Mouse (Mus musculus) midbrain, postnatal 0 days (tissue): ENCODE measurements around the gene Cacna2d4. TPM values are rescaled to one million over a fixed set of nuclear protein-coding genes. Genes with fewer than 3 reads are reported as not detected.
"Not testable (repeated sequence)": the region's sequence is repeated elsewhere in the genome, so short reads cannot be mapped to it uniquely, and the experiment has no call there.

Source experiments
- ATAC-seq: fragments of 200-750 bp; cut with Nextera tagmentation; 2 replicates; pipeline ENCODE4 v1.8.0; 2017; ENCODE audit warnings: moderate number of reproducible peaks, mild to moderate bottlenecking, moderate TSS enrichment, moderate library complexity; ENCODE audit not compliant: low FRiP score
- DNase-seq: peaks from one replicate; pipeline ENCODE4 v3.0.0-alpha.2; 2015; ENCODE audit warnings: low spot score
- H3K27ac ChIP-seq: fragments of 300-500 bp; sonication (generic); 2 replicates; pipeline ENCODE4 v1.5.1; 2014; ENCODE audit warnings: low read depth, mild to moderate bottlenecking, low read length, mixed read lengths
- H3K27me3 ChIP-seq: fragments of 300-500 bp; sonication (generic); 2 replicates; pipeline ENCODE4 v1.6.1; 2014; ENCODE audit warnings: low read length, control low read depth, mixed read lengths; ENCODE audit not compliant: insufficient read depth
- H3K36me3 ChIP-seq: fragments of 300-500 bp; sonication (generic); 2 replicates; pipeline ENCODE4 v1.6.1; 2014; ENCODE audit warnings: low read length, control low read depth, mixed read lengths; ENCODE audit not compliant: insufficient read depth
- H3K4me1 ChIP-seq: fragments of 300-500 bp; sonication (generic); 2 replicates; pipeline ENCODE4 v1.6.1; 2014; ENCODE audit warnings: mild to moderate bottlenecking, control low read depth, antibody characterized with exemption, low read length, mixed read lengths; ENCODE audit not compliant: insufficient read depth
- H3K4me2 ChIP-seq: fragments of 300-500 bp; sonication (generic); 2 replicates; pipeline ENCODE4 v1.6.1; 2014; ENCODE audit warnings: low read depth, mild to moderate bottlenecking, low read length, mixed read lengths; ENCODE audit not compliant: poor library complexity, severe bottlenecking
- H3K4me3 ChIP-seq: fragments of 300-500 bp; sonication (generic); 2 replicates; pipeline ENCODE4 v1.5.1; 2014; ENCODE audit warnings: low read depth, mild to moderate bottlenecking, low read length, moderate library complexity
- H3K9ac ChIP-seq: fragments of 300-500 bp; sonication (generic); replicated peaks from 2 replicates; pipeline ENCODE4 v1.6.1; 2014; ENCODE audit warnings: mild to moderate bottlenecking, low read length, moderate library complexity, mixed read lengths; ENCODE audit not compliant: poor library complexity, severe bottlenecking
- H3K9me3 ChIP-seq: fragments of 300-500 bp; sonication (generic); 2 replicates; pipeline ENCODE4 v1.6.1; 2016; ENCODE audit warnings: low read length, control low read depth
- CTCF ChIP-seq: IDR thresholded peaks from 2 replicates; pipeline ENCODE4 v1.5.1; 2016; ENCODE audit warnings: antibody characterized with exemption, mild to moderate bottlenecking
- WGBS: fragments of 180-500 bp; shearing (Covaris S2); extraction: QIAGEN DNeasy Blood & Tissue Kit; methylation state at CpG from one replicate; pipeline ENCODE4 v1.1.7; 2014; 5-methylcytosine and 5-hydroxymethylcytosine counted together
- polyA plus RNA-seq: library from polyadenylated mRNA; unstranded; fragments of >200 nt; fragmentation: Nextera tagmentation; extraction: Ambion mirVana; gene quantifications from 2 replicates; pipeline ENCODE4 v1.2.1, GENCODE M21; 2015
- total RNA-seq: library from RNA; depleted of rRNA; stranded (reverse); fragments of >200 nt; gene quantifications from 2 replicates; pipeline ENCODE4 v1.2.3, GENCODE M21; 2014

The Cacna2d4 gene
- total and polyA plus RNA-seq, 2 experiments from 2014 or later: 0.74 to 0.77 TPM

DNA sequence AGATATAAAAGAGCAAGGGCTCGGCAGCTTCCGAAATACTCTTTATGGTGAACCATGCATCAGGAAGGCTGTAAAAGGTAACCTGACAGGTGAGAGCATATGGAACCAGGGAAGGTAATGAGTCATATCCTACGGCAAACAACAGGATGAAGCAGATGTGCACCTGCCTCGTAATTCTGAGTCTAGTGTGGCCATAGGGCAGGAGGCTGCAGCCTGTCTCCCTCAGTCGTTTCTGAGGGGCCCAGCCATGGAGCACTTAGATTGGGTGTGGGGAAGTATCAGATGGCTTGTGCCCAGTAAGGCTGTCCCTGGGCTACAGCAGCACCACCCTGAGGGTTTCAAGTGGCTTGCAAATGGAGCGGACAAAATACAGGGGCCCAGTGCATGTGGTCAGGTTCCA is 116.2 kb downstream of the Cacna2d4 start:
- H3K4me1 ChIP-seq: no peaks in the 10 kb centered on the region
- no peak for ATAC-seq
- H3K36me3 ChIP-seq: peaks cover 35% of the 10 kb centered on the region
- no peak for TF ChIP-seq CTCF
- 90% methylated on average over 6 of the region's 6 CpGs for WGBS
- no peak for DNase-seq
- H3K27ac ChIP-seq: no peak overlapping the region
- no peak overlapping the region for H3K4me3 ChIP-seq
- no peak overlapping the region for H3K4me2 ChIP-seq
- no peak overlapping the region for H3K9ac ChIP-seq
- no peaks in the 10 kb centered on the region for H3K27me3 ChIP-seq
- H3K9me3 ChIP-seq: no peaks in the 10 kb centered on the region

DNA sequence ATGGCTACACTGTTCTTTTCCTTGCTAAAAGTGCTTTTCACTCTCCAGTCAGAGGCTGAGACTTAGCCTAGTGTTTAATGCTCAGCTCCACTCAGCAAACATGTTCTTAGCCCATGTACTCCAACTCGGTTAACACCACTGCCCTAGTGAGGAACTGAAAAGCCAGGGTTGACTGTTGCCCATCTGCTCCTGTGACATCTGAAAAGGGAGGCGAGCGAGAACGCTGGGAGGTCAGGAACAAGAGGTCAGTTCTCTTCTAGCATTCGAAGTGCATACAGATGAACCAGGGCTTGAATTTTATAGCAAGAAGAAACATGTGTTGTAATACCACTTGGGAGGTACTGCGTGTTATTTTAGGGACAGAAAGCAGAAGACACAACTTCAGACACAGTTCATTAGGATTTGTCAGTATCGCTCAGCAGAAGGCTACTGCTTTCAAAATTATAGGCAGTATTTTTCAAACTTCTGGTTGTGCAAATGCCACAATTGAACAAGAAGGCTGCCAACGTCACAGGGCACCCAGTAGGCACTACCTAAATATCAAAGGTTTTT is 121.8 kb downstream of the Cacna2d4 start:
- H3K9ac ChIP-seq: no peak overlapping the region
- H3K4me1 ChIP-seq: no peaks in the 10 kb centered on the region
- DNase-seq (no peak), ATAC-seq (no peak)
- H3K4me2 ChIP-seq: no peak overlapping the region
- no peak overlapping the region for H3K4me3 ChIP-seq
- H3K36me3 ChIP-seq: peaks cover 43% of the 10 kb centered on the region
- H3K27ac ChIP-seq: no peak overlapping the region
- no peaks in the 10 kb centered on the region for H3K27me3 ChIP-seq
- H3K9me3 ChIP-seq: no peaks in the 10 kb centered on the region
- WGBS: 84% methylated on average over 8 of the region's 8 CpGs
- TF ChIP-seq CTCF: no peak

DNA sequence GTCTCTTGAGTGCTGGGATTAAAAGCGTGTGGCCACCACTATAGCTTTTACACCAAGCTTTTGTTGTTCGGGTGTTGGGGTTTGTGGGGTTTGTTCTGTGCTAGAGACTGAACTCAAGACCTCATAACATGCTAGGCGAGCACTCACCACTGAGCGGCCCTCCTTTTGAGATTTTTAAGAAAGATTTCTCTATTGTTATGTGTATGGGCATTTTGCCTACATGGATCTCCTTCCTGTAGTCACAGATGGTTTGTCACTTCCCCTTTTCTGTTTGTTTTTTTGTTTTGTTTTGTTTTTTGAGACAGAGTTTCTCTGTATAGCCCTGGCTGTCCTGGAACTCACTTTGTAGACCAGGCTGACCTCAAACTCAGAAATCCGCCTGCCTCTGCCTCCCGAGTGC is 123.9 kb downstream of the Cacna2d4 start:
- peaks cover 32% of the 10 kb centered on the region for H3K36me3 ChIP-seq
- H3K4me3 ChIP-seq, H3K27me3 ChIP-seq, H3K27ac ChIP-seq, H3K4me2 ChIP-seq, H3K4me1 ChIP-seq, H3K9me3 ChIP-seq, ATAC-seq, H3K9ac ChIP-seq, DNase-seq: not testable (repeated sequence)
- WGBS: 91% methylated on average over 6 of the region's 6 CpGs

- no peak overlapping the region for H3K4me3 ChIP-seq
- H3K27ac ChIP-seq: no peak overlapping the region
- TF ChIP-seq CTCF: no peak
- no peak overlapping the region for H3K9ac ChIP-seq
- WGBS: 88% methylated on average over 3 of the region's 3 CpGs
- no peak for ATAC-seq
- H3K9me3 ChIP-seq: no peaks in the 10 kb centered on the region
- no peak for DNase-seq
- H3K4me1 ChIP-seq: no peaks in the 10 kb centered on the region
- H3K4me2 ChIP-seq: no peak overlapping the region
- H3K27me3 ChIP-seq: no peaks in the 10 kb centered on the region
- H3K36me3 ChIP-seq: peaks cover 24% of the 10 kb centered on the region; the same call in 1 of the 2 replicates
Observed at GRCm38 (mm10) chr6:119360925-119361702, 124.8 kb downstream of the Cacna2d4 start.

DNA sequence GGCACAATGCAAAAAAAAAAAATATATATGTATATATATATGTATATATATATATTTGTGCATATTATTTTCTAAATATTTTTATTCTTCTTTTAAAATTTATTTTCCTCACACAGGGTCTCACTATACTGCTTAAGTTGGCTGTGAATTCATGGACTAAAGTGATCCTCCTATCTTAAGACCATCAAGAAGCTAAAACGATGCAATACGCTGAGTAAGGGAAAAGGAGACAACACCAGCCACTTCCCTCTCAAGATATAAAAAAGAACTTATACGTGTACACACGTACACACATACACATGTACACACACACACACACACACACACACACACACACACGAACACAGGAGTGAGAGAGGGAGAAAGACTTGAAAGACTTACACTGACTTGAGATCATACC is 127.3 kb downstream of the Cacna2d4 start:
- H3K36me3 ChIP-seq: peaks cover 11% of the 10 kb centered on the region; the same call in 1 of the 2 replicates
- H3K9me3 ChIP-seq: no peaks in the 10 kb centered on the region
- H3K27ac ChIP-seq: no peak overlapping the region
- H3K4me3 ChIP-seq: no peak overlapping the region
- H3K9ac ChIP-seq: no peak overlapping the region
- no peak for DNase-seq
- no peaks in the 10 kb centered on the region for H3K4me1 ChIP-seq
- no peaks in the 10 kb centered on the region for H3K27me3 ChIP-seq
- no peak for ATAC-seq
- no peak for TF ChIP-seq CTCF
- H3K4me2 ChIP-seq: no peak overlapping the region
- 94% methylated on average over 5 of the region's 5 CpGs for WGBS

- not testable (repeated sequence) for ATAC-seq, H3K9ac ChIP-seq, H3K4me3 ChIP-seq, DNase-seq, H3K36me3 ChIP-seq, H3K27ac ChIP-seq, H3K4me1 ChIP-seq, H3K9me3 ChIP-seq, H3K27me3 ChIP-seq, H3K4me2 ChIP-seq
- WGBS: 85% methylated on average over 2 of the region's 4 CpGs
Observed at GRCm38 (mm10) chr6:119366800-119367199, 130.5 kb downstream of the Cacna2d4 start.
